Mouse (Mus musculus) E14TG2a.4 (cell line): ENCODE results near the gene Prss53.

Source experiments
- CTCF ChIP-seq: conservative IDR thresholded peaks from 2 replicates; pipeline ENCODE4 v1.5.1; 2014; ENCODE audit warnings: low read length
- NANOG ChIP-seq: IDR thresholded peaks from 2 replicates; pipeline ENCODE4 v1.6.1; 2014; ENCODE audit warnings: borderline replicate concordance, low read length, mixed read lengths
- POU5F1 ChIP-seq: IDR thresholded peaks from 2 replicates; pipeline ENCODE4 v1.6.1; 2014; ENCODE audit warnings: low read length, borderline replicate concordance

- no peak for TF ChIP-seq CTCF
- TF ChIP-seq POU5F1 = no peak
- TF ChIP-seq NANOG = no peak
These were observed 3.7 kb upstream of the Prss53 start for GRCm38 (mm10) chr7:127894480-127894879.
